Mouse (Mus musculus): ENCODE measurements around the gene Rpl41.
A peak's percentile ranks its signal among the peaks of the same experiment; 100 is the strongest.

GRCm38 (mm10) chr10:128547361-128548032, 1.6 kb downstream of the Rpl41 start, which contains the start of gene Zc3h10:
- no peak for TF ChIP-seq GATA1 (IDR thresholded peaks at IDR 0.05; ENCODE audit: borderline replicate concordance, low read length)
- peak; percentile 90 for TF ChIP-seq FLI1 (IDR thresholded peaks at IDR 0.05; ENCODE audit: low read length)
